Mouse (Mus musculus) left cerebral cortex, adult 9 months (tissue): Measurements from ENCODE around the gene Plcb3.

Experiments used
- DNase-seq, 2 experiments: peaks; one replicate each; pipeline ENCODE4 v3.0.0; 2022; ENCODE audit warnings: low spot score in 2 of 2

The Plcb3 gene

GRCm38 (mm10) chr19:6904846-6905245 is 71.4 kb downstream of the Plcb3 start:
- DNase-seq: no peak

GRCm38 (mm10) chr19:6903031-6903430 is 73.2 kb downstream of the Plcb3 start:
- no peak for DNase-seq
